Mouse (Mus musculus) frontal cortex, postnatal 36 days (tissue): ENCODE results near the gene Ythdf2.
A peak's percentile ranks its signal among the peaks of the same experiment; 100 is the strongest.
"Not testable (repeated sequence)": the region's sequence is repeated elsewhere in the genome, so short reads cannot be mapped to it uniquely, and the experiment has no call there.

ENCODE experiments used
- DNase-seq, 2 experiments: peaks; one replicate each; pipeline ENCODE4 v3.0.0; 2022; ENCODE audit warnings: low spot score in 2 of 2

Gene Ythdf2

DNA sequence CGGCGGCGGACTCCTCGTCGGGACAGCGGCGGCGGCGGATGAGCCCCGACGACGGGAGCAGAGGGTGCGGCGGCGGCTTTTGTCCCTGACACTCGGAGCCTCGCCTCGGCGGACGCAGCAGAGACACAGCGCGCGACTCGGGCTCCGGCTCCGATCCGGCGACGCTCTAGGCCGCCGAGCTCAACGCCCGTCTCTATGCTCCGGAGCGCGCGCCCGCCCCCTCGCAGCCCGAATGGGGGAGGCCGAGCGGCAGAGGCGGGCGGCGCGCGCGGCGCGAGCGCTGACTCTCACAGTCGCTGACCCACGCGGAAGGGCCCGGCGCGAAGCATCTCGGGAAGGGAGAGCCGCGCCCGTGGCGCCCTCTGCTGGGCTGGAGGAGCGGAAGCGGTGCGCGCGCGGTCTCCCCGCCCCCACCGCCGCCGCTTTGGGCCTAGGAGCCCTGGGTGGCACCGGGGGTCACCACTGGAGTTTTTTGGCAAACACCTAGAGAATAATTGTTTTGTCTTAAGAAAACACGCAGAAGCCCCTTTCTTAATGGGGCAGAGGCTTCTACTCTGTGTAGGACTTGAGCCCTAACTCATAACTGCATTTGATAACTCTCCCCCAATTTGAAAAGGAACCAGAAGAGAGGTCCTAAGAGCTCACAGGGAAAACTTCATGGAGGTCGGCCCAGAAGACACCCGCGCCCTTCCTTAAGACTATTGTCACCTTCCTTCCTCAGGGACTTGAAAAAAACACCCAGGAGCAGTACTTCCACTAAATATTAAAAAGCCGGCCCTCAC lies at the start of gene Ythdf2:
TSS of gene Ythdf2 (minus strand) at position 351 of the 782 bp plus-strand sequence.
- peak; percentile 94 to 96 for DNase-seq

DNA sequence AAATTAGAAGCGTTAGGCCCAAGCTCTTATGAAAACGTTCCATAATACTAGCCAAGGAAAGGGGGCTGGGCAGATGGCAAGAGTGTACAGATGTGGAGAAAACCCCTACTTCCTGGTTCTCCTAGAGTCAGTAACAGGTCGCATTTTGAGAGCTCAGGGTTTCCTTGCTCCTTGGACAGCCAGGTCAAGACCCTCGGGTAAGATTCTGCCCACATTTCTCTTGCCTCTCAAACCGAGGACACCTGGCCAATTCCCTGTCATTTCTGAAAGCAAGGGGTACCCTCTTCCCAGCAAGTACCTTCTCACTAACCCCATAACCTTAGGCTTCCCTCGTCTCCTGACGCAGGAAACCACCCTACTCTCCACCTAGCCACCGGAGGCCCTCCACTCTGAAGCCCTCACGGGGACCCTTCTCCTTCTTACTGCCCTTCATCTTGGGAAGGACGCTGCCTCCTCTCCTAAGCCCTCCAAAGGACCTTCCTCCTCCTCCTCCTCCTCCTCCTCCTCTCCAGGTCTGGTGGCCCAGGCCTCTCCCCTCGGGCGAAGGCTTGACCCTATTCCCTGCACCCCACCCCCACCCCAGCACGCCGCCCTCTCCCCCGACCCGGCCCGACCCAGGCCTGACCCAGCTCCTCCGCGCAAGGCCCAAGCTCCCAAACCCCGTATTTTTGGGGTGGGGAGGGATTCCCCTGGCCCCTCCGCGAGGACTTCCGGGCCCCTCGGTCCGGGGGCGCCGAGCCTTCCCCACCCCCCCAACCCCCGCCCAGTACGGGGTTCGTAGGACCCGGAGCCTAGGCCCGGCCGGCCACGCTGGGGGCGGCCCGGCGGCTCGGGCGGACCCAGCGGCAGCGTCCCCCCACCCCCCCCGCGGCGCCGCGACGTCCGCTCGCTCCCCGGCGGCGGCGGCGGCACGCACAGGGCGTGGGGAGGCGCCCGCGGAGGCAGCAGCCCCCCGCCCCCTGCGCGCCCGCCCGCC lies 48.6 kb upstream of the Ythdf2 start:
- DNase-seq: no peak

DNA sequence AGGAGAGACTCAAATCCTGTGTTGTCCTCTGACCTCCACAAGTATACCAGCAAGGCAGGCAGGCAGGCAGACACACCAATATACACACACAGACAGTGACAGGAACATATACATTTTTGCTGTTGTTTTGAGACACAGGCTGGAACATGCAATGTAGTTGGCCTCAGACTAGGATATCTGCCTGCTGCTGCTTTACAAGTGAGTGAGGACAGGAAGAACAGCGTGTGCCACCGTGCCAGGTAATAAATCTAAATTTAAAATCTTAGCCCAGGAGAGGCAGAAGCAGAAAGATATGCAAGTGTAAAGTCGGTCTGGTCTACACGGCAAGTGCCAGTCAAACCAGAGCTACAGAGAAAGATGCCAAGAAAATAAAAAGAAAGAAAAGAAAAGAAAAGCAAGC lies 47.1 kb upstream of the Ythdf2 start:
- DNase-seq: no peak

DNA sequence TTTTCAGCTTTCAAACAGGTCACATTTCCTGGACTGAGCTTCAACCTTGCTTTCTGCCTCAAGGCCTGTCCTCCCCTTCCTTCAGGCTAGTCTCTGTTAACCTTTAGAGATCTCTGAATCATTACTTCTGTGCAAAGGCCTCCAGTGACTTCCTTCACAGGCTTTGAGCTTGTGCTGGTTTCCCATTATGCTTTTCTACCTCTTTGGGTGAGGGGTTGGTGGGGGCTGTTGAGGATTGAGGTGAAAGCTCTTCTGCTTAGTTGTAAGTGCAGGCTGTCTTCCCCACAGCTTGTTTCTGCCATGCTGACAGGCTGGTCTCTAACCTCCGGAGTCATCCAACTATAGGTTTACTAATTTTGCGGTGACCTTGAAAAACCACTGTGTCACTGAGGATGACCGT lies 44.3 kb upstream of the Ythdf2 start:
- no peak for DNase-seq

DNA sequence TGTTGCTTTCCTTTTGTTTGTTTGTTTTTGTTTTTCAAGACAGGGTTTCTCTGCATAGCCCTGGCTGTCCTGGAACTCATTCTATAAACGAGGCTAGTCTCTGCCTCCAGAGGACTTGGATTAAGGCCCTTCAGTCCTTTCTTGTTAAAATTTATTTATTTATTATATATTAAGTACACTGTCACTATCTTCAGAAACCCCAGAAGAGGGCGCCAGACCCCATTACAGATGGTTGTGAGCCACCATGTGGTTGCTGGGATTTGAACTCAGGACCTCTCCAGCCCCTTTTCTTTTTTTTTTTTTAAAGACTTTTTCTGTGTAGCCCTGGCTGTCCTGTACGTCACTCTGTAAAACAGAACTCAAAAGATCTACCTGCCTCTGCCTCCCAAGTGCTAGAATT lies 42.9 kb upstream of the Ythdf2 start:
- DNase-seq: no peak

DNA sequence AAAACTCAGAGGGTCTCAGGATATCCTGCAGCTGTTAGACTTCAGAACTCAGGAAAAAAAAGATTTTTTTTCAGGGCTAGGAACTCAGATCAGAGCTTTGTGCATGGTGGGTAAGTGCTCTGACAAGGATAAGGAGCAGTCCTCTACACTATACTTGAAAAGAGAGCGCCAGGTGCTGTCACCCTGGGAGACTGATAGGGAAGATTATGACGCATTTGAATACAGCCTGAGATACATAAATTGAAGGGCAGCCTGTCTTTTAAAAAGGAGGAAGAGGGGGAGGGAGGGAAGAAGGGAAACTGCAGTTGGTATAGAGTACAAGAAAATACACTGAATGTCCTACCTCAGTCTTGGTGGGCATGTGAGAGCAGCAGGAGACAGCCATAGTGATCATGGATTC lies 41.5 kb upstream of the Ythdf2 start:
- no peak for DNase-seq

DNA sequence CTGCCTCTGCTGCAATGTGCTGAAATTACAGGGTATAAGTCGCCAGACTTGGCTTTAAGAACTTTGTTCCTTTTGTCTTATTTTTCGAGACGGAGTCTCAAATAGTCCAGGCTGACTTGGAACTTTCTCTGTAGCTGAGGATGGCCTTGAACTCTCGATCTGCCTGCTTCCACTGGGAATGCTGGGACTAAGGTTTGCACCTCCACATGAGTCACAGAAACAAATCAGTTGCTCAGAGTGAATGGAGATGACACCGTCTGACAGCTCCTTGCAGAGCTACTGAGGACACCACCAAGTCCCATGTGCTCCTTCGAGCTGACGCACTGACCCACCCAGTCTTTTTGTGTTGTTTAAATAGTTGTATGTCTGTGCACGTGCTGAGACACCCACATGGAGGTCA lies 41.0 kb upstream of the Ythdf2 start:
- DNase-seq: no peak

DNA sequence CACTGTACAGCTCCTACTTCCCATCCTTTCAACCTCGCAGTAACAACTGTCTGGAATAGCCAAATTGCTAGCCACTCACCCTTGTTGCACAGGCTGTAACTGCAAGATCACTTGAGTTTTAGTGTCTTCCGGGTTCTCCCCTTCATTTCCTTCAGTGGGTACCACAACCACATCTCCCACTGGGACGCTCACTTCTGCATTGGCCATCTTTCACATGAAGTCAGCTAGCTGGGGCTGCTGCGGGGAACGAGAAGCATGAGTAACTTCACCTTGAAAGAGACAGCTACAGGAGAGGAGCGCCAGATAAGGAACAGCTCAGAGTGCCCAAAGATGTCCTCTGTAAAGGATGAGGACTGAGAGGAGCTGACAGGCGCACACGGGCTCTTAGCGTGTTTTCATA lies 39.5 kb upstream of the Ythdf2 start:
- no peak for DNase-seq

DNA sequence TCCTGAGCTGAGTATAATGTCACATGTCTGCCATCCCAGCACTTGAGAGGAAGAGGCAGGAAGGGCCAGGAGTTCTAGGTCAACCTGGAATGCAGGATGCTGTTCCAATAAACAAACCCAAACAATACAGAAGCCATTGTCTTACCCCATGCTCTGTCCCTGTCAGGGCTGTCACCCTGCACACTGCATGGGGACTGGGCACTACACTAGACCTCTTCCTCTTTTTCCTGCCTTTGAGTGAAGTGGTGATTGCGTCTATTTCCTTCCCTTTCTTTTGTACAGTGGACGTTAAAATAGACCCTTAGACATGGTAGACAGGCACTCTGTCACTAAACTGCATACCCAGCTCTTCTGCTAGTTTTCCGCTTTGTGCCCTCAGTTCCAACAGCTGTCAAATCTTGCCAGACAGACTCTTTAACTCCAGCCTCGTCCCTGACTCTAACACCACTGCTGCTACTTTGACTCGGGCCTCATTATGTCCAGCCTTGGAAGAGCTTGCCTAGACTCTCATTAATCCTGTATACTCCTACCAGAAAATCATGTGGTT lies 35.4 kb upstream of the Ythdf2 start:
- DNase-seq: no peak

DNA sequence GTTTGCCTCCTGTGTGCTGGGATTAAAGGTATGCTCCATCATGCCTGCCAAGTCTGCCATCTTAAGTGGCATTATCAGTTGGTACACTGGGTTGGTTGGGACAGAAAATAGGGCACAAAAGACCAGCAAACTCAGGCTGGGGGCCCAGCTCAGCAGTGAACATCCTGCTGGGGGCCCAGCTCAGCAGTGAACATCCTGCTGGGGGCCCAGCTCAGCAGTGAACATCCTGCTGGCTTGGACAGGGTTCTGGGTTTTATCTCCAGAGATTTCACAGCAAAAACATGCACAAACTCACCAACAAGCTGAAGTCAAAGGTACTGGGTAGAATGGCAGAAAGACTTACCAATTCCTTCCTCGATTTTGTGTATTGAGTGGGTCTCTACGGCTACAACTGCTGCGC lies 33.5 kb upstream of the Ythdf2 start:
- no peak for DNase-seq

DNA sequence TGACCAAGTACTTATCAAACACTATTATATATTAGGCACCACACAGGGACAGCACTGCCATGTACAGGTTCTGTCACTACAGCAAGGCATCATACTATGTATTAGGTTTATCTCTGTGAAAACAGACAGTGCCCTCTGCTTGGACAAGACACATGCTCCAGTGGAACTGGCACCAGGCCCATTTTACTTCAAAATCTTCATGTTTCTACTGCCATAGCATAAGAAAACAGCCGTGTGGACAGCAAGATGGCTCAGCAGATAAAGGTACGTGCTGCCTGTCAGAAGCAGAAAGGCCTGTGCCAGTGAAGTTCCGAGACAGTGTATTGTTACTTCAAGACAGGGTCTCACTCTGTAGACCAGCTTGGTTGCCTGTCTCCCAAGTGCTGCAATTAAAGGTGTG lies 29.1 kb upstream of the Ythdf2 start:
- DNase-seq: no peak

DNA sequence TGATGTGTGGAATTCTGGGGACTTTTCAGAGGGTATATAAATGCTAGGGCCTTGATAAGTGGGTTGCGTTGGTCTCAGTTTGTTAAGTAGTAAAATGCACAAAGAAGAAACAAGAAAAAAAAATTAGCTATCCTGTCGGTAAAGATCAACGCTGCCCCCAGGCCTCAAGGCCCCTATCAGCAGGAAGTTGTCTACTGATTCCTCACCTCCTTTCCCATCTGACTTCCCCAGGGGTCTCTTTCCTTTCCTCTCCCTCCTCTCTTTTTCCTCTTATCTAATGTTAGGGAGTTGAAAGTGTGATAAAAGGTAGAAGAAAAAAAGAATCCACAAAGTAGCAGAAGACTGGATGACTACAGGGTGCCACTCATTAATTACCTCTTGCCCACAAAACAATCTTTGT lies 28.3 kb upstream of the Ythdf2 start:
- DNase-seq: no peak

DNA sequence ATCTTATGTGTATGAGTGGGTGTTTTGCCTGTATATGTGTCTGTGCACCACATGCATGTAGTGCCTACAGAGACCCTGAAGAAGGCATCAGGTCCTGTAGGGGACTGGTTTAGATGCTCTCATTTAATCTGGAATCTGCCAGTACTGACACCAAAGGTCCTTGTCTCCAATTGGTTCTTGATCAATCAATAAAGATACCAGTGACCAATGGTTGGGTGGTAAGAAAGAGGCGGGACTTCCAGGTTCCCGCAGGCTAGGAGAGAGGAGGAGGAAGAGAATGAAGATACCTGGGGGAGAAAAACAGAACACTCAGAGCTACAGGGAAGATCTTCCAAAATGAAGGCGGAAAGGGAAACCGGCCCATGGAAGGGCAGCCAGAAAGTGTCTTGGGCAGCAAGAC lies 26.3 kb upstream of the Ythdf2 start:
- DNase-seq: no peak

DNA sequence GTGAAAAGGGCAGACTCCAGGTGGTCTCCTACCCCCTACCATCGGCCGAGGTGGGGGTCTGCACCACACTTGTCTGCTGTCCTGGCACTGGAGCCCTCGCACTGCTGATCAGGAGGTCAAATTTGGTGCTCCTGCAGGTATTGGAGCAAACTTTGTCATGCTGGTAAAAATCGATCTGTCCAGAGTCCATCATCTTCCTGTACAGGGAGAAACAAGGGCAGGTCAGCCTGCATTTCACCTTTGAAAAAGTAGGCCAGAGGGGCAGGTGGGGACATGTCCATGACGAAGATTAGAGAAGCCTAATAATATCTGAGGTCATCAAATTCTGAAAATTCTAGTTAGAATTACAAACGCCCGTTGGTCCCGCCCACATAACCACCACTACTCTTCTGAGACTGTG lies 22.6 kb upstream of the Ythdf2 start:
- DNase-seq: no peak

DNA sequence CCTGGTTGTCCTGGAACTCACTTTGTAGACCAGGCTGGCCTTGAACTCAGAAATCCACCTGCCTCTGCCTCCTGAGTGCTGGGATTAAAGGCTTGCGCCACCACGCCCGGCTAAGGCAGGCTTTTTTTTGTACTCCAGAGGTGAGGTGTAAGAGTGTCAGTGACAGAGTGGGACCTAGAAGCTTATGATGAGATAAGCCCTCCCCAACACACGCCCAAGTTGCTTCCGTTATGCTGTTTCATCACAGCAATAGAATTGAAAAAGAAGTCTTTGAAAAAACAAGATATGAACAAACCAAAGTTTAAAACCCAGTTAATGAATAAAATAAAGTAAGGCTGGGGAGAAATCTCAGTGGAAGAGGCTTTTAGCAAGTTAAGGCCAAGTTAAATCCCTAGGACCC lies 18.3 kb upstream of the Ythdf2 start:
- no peak for DNase-seq

DNA sequence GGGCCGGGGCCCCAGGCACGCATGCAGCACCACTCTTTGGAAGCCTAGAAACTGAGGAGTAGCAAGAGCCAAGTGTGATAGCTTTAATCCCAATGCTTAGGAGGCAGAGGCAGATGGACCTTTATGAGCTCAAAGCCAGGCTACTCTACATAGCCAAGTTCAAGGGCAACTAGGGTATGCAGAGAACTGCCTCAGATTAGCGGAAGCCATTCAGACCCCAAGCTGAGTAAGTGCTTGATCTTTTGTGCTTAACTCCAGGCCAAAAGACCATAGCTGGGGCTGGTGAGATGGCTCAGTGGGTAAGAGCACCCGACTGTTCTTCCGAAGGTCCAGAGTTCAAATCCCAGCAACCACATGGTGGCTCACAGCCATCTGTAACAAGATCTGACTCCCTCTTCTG lies 9.9 kb upstream of the Ythdf2 start:
- DNase-seq: not testable (repeated sequence)

DNA sequence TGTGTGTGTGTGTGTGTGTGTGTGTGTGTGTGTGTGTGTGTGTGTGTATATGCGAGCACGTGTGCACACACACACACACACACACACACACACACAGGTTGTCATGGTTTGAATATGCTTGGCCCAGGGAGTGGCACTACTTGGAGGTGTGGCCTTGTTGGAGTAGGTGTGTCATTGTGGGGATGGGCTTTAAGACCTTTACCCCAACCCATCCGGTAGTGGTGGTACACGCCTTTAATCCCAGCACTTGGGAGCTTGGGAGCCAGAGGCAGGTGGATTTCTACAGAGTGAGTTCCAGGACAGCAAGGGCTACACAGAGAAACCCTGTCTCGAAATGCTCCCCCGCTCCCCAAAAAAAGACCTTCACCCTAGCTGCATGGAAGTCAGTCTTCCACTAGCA lies 6.3 kb upstream of the Ythdf2 start:
- DNase-seq: not testable (repeated sequence)

DNA sequence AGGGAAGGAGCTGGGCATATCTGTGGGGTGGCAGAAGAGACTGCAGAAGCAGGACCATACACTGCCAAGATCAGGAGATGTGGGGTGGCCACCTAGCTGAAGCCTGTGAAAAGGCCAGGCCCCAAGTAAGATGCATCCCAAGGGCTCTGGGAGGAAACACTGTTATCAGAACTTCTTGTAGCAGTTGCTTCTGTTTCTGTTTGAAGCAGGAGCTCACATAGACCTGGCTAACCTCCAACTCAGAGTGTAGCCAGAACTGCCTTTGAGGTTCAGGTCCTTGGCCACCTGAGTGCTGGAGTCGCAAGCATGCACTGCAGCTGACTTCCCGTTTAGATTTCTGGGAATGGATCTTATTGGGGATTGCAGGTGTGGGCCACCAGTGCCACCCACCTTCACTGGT lies 5.7 kb upstream of the Ythdf2 start:
- no peak for DNase-seq

DNA sequence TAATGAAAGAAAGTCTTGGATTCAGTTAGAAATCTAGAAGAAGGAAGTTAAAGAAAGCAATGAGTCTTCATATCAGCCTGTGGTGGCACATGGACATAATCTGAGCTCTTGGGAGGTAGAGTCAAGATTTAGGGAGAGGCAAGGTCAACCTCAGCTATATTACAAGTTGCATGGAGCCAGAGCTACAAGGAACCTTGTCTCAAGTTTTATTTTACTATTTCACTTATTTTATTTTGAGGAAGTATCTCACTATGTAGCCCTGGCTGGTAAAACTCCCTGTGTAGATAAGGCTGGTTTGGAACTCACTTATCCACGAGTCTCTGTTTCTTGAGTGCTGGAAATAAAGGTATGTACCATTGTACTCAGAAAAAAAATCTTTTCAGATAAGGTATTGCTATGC lies 4.5 kb upstream of the Ythdf2 start:
- no peak for DNase-seq

DNA sequence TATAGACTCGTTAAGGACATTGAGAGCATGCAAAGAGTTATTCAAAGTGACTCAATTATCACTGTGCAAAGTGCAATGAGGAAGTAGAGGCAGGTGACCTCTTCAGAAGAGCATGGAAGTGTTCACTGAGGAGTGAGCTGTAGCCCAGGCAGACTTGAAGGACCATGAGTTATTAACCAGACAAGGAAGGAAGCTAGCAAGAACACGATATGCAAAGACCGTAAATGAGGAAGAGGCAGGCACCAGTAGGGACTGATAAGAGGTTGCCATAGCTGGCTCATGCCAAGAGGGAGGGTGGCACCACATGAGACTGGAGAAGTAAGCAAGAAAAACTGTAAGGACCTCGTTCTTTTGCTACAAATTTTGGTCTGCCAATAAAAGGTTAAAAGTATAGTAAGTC lies 2.7 kb upstream of the Ythdf2 start:
- no peak for DNase-seq

DNA sequence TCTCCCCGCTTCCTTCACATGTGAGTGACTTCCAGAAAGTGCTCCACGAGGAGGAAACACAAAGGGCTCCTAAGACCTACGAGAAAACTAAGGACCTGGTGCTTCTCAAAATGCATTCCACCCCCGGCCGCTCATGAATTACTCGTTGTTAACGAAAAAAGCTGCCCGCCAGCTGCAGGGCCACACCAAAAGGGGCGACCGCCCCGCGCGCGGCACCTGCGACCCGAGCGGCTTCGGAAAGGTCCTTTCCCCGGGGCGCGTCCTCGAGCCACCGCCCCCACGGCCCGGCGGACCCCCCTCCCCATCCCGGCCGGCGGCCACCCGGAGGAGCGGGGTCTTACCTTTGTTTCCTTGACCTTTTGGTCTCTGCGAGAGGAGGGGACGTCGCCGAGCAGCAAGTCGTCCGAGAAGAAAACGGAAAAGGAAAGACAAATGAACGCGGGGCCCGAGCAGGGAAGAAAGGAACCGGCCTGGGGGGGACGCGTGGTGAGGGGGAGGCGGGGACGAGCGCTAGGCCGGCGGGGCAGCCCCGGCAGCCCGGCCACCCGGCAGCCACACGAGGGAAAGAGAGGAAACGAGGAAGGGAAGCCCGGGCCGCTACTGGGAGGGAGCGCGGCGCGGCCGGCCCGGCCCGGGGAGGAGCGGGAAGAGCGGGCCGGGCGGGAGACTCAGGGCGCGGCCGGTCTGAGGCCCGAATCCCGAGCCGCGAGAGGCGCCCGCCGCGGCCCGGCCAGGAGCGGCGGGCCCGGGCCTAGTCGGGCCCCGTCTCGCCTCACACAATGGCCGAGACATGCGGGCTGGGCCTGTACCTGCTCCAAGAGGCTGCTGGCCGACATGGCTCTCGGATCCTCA lies 786 bp downstream of the Ythdf2 start:
- peak in 1 of 2 experiments; percentile 3 for DNase-seq

DNA sequence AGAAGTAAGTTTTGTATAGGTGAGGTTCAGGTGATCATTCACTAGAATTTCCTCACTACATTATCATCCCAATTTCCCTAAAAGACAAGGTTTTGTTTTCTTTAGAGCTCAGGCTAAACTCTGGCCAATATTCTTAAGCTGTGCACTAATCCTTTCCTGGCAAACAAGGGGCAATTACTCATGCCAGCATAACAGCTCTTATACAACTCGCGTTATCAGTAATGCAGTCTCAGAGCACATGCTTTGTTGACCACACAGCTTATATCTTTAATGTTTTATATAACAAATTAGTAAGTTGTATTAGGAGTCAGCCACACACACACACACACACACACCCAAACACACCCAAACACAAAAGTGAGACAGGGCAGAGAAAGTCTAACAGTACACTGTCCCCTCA lies 1.8 kb downstream of the Ythdf2 start:
- no peak for DNase-seq
